In the genomic region with DNA sequence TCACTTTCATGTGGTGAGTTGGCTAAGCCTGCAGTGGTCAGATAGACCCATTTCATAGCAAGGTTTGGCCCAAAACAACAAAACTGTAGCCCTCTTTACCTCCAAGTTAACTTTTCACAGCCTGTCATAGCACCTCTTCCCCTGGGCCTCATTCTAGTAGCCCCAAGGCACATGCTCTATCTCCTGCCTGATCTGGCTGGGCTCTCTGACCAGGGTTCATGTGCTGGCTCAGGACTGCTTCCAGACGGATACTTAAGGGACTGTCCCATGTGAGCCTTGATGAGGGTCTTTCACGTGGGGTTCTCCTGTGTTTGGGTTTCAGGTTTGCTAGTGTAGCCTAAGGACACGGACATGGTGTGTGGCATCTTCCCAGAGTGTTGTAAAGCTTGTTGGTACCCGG, we compare ENCODE assay signal across 8 mouse cellular contexts. TPM values are rescaled to one million over a fixed set of nuclear protein-coding genes. Genes with fewer than 3 reads are reported as not detected.
DNase-seq lines count a peak whose midpoint lies in the region; ATAC-seq and TF ChIP-seq lines count a peak whose summit lies in the region.
"Had no signal": no experiment of that assay in that cellular context is flagged by ENCODE, and none has a peak within 500 bp of the region (broad histone marks: within the 10 kb centered on the region; RNA-seq: fewer than 3 reads in every experiment).

No protein-coding gene starts in this region.

- H3K9me3 ChIP-seq in kidney, embryonic 14.5 days (ENCODE audit: control insufficient read depth, low read length), result no peaks in the 10 kb centered on the region
- H3K9me3 ChIP-seq in E14TG2a.4 (ENCODE audit: low read length), result no peaks in the 10 kb centered on the region
- H3K9me3 ChIP-seq in limb, embryonic 15.5 days, result no peaks in the 10 kb centered on the region

- WGBS in kidney, embryonic 14.5 days, result 74% methylated on average over 4 of the region's 4 CpGs
- WGBS in bone marrow, adult 2 months, result 73% methylated on average over 4 of the region's 4 CpGs
- 70% methylated on average over 4 of the region's 4 CpGs for WGBS in limb, embryonic 15.5 days

- no peak for DNase-seq in kidney, adult 9 months
- no peak for DNase-seq in frontal cortex, postnatal 25 days (ENCODE audit: low spot score in 2 of 2)

- TF ChIP-seq CTCF in E14TG2a.4 (conservative IDR thresholded peaks at IDR 0.05; ENCODE audit: low read length), result no peak
- no peak for TF ChIP-seq CTCF in bone marrow, adult 2 months (IDR thresholded peaks at IDR 0.05; ENCODE audit: control insufficient read depth, insufficient read depth, low read length)

- H3K27me3 ChIP-seq in kidney, embryonic 14.5 days (ENCODE audit: control insufficient read depth, insufficient read depth, low read length), result no peaks in the 10 kb centered on the region
- H3K27me3 ChIP-seq in E14TG2a.4 (ENCODE audit: insufficient read depth, low read length), result no peaks in the 10 kb centered on the region
- no peaks in the 10 kb centered on the region for H3K27me3 ChIP-seq in limb, embryonic 15.5 days
- H3K27me3 ChIP-seq: Patski had no signal

- no peaks in the 10 kb centered on the region for H3K36me3 ChIP-seq in kidney, embryonic 14.5 days (ENCODE audit: control insufficient read depth, insufficient read depth, low read length)
- H3K36me3 ChIP-seq in E14TG2a.4 (ENCODE audit: insufficient read depth, low read length), result peaks cover 9% of the 10 kb centered on the region; the same call in 1 of the 2 replicates
- H3K36me3 ChIP-seq in limb, embryonic 15.5 days, result peaks cover 5% of the 10 kb centered on the region

- no peak for TF ChIP-seq POLR2A in bone marrow, adult 2 months (IDR thresholded peaks at IDR 0.05; ENCODE audit: borderline replicate concordance, control insufficient read depth, low read depth, low read length)

- ATAC-seq in kidney, embryonic 14.5 days (ENCODE audit: low FRiP score, low TSS enrichment), result no peak
- ATAC-seq in limb, embryonic 15.5 days (ENCODE audit: insufficient number of reproducible peaks, low FRiP score, low TSS enrichment, low read depth), result no peak
- no peak for ATAC-seq in frontal cortex, adult (ENCODE audit: low TSS enrichment)

- H3K4me1 ChIP-seq in kidney, embryonic 14.5 days (ENCODE audit: control insufficient read depth, insufficient read depth, low read length), result peaks cover 18% of the 10 kb centered on the region; the same call in 1 of the 2 replicates
- H3K4me1 ChIP-seq in E14TG2a.4 (replicated peaks; ENCODE audit: low read depth, low read length), result peaks cover 36% of the 10 kb centered on the region
- H3K4me1 ChIP-seq in bone marrow, adult 2 months (ENCODE audit: control insufficient read depth, insufficient read depth, low read length), result no peaks in the 10 kb centered on the region; the same call in 1 of the 2 replicates
- peaks cover 31% of the 10 kb centered on the region for H3K4me1 ChIP-seq in limb, embryonic 15.5 days

- H3K4me2 ChIP-seq in kidney, embryonic 14.5 days (replicated peaks; ENCODE audit: low read depth, low read length), result peak overlapping the region; percentile 81
- H3K4me2 ChIP-seq in limb, embryonic 15.5 days, result peak overlapping the region; percentile 71

- H3K27ac ChIP-seq in kidney, embryonic 14.5 days (ENCODE audit: low read depth, low read length), result no peak overlapping the region
- H3K27ac ChIP-seq in bone marrow, adult 2 months (ENCODE audit: control insufficient read depth, insufficient read depth, low read depth, low read length, poor library complexity), result no peak overlapping the region
- no peak overlapping the region for H3K27ac ChIP-seq in limb, embryonic 15.5 days

- no peak overlapping the region; the same call in 1 of the 2 replicates for H3K4me3 ChIP-seq in kidney, embryonic 14.5 days (ENCODE audit: low read length)
- H3K4me3 ChIP-seq in E14TG2a.4 (replicated peaks; ENCODE audit: low read length), result peak overlapping the region; percentile 86
- peak overlapping the region; percentile 78 for H3K4me3 ChIP-seq in bone marrow, adult 2 months (replicated peaks; ENCODE audit: control insufficient read depth, low read depth, low read length)
- H3K4me3 ChIP-seq in limb, embryonic 15.5 days, result peak overlapping the region; percentile 69; the same call in 1 of the 2 replicates

- H3K9ac ChIP-seq in kidney, embryonic 14.5 days (ENCODE audit: low read depth, low read length), result no peak overlapping the region
- no peak overlapping the region for H3K9ac ChIP-seq in limb, embryonic 15.5 days

RNA-seq across cellular contexts. Expression of a gene that starts 1.3 kb away (rescaled TPM):
- 58.0 and 65.7 TPM in 2 replicates for polyA plus RNA-seq in kidney, embryonic 14.5 days (2014; fragmentation: Nextera tagmentation; extraction: Ambion mirVana)
- 69.2 and 133 TPM in 2 replicates for polyA plus RNA-seq in bone marrow, adult 2 months (2011; ENCODE audit: insufficient read depth, insufficient read length, low replicate concordance, missing spikeins)
- 108 and 123 TPM in 2 replicates for polyA plus RNA-seq in limb, embryonic 15.5 days (2015; fragmentation: Nextera tagmentation; extraction: Ambion mirVana)

RNA-seq across cellular contexts. Expression of a gene that starts 19.9 kb away (rescaled TPM):
- 12.6 and 13.3 TPM in 2 replicates for polyA plus RNA-seq in kidney, embryonic 14.5 days (2014; fragmentation: Nextera tagmentation; extraction: Ambion mirVana)
- 10.1 and 19.5 TPM in 2 replicates for polyA plus RNA-seq in bone marrow, adult 2 months (2011; ENCODE audit: insufficient read depth, insufficient read length, low replicate concordance, missing spikeins)
- 16.0 and 17.2 TPM in 2 replicates for polyA plus RNA-seq in limb, embryonic 15.5 days (2015; fragmentation: Nextera tagmentation; extraction: Ambion mirVana)

RNA-seq across cellular contexts. Expression of a gene that starts 34.2 kb away (rescaled TPM):
- polyA plus RNA-seq in kidney, embryonic 14.5 days (2014; fragmentation: Nextera tagmentation; extraction: Ambion mirVana), result 20.5 and 30.7 TPM in 2 replicates
- polyA plus RNA-seq in bone marrow, adult 2 months (2011; ENCODE audit: insufficient read depth, insufficient read length, low replicate concordance, missing spikeins), result 5.8 and 10.2 TPM in 2 replicates
- 25.4 and 27.4 TPM in 2 replicates for polyA plus RNA-seq in limb, embryonic 15.5 days (2015; fragmentation: Nextera tagmentation; extraction: Ambion mirVana)

RNA-seq across cellular contexts. Expression of a gene that starts 42.6 kb away (rescaled TPM):
- polyA plus RNA-seq in kidney, embryonic 14.5 days (2014; fragmentation: Nextera tagmentation; extraction: Ambion mirVana), result 13.5 and 14.7 TPM in 2 replicates
- 3.4 and 6.0 TPM in 2 replicates for polyA plus RNA-seq in bone marrow, adult 2 months (2011; ENCODE audit: insufficient read depth, insufficient read length, low replicate concordance, missing spikeins)
- polyA plus RNA-seq in limb, embryonic 15.5 days (2015; fragmentation: Nextera tagmentation; extraction: Ambion mirVana), result 12.5 and 13.6 TPM in 2 replicates

RNA-seq across cellular contexts. Expression of a gene that starts 42.7 kb away (rescaled TPM):
- 687 and 868 TPM in 2 replicates for polyA plus RNA-seq in kidney, embryonic 14.5 days (2014; fragmentation: Nextera tagmentation; extraction: Ambion mirVana)
- 206 and 254 TPM in 2 replicates for polyA plus RNA-seq in bone marrow, adult 2 months (2011; ENCODE audit: insufficient read depth, insufficient read length, low replicate concordance, missing spikeins)
- 487 and 558 TPM in 2 replicates for polyA plus RNA-seq in limb, embryonic 15.5 days (2015; fragmentation: Nextera tagmentation; extraction: Ambion mirVana)
